Mouse (Mus musculus) olfactory bulb, adult 2 months (tissue): ENCODE data around the gene Olfr764-ps1. TPM values are rescaled to one million over a fixed set of nuclear protein-coding genes. Genes with fewer than 3 reads are reported as not detected.
"Not testable (repeated sequence)": the region's sequence is repeated elsewhere in the genome, so short reads cannot be mapped to it uniquely, and the experiment has no call there.

Experiments used
- H3K27ac ChIP-seq: fragments of 200-500 bp; 2 replicates; pipeline ENCODE4 v1.5.1; 2012; ENCODE audit warnings: low read depth, low read length; ENCODE audit not compliant: insufficient read depth
- H3K4me1 ChIP-seq: fragments of 200-500 bp; 2 replicates; pipeline ENCODE4 v1.6.1; 2012; ENCODE audit warnings: low read length; ENCODE audit not compliant: control insufficient read depth, insufficient read depth
- H3K4me3 ChIP-seq: fragments of 200-500 bp; 2 replicates; pipeline ENCODE4 v1.5.1; 2012; ENCODE audit warnings: mild to moderate bottlenecking, low read depth, low read length, moderate library complexity; ENCODE audit not compliant: insufficient read depth
- CTCF ChIP-seq: fragments of 200-500 bp; IDR thresholded peaks from 2 replicates; pipeline ENCODE4 v1.5.1; 2012; ENCODE audit warnings: low read depth, mild to moderate bottlenecking, low read length, moderate library complexity; ENCODE audit not compliant: insufficient read depth
- POLR2A ChIP-seq: fragments of 200-500 bp; IDR thresholded peaks from 2 replicates; pipeline ENCODE4 v1.6.1; 2012; ENCODE audit warnings: mild to moderate bottlenecking, low read depth, low read length, moderate library complexity; ENCODE audit not compliant: insufficient read depth
- WGBS: fragments of 180-500 bp; shearing (Covaris S2); methylation state at CpG from one replicate; pipeline ENCODE4 v1.1.7; 2018; 5-methylcytosine and 5-hydroxymethylcytosine counted together
- polyA plus RNA-seq: library from polyadenylated mRNA; stranded (reverse); fragments of >200 nt; gene quantifications from 2 replicates; pipeline ENCODE4 v1.2.4, GENCODE M21; 2012; ENCODE audit warnings: low replicate concordance; ENCODE audit not compliant: missing spikeins, insufficient read depth, insufficient read length

Gene Olfr764-ps1
- polyA plus RNA-seq, 1 experiment, result not detected

DNA sequence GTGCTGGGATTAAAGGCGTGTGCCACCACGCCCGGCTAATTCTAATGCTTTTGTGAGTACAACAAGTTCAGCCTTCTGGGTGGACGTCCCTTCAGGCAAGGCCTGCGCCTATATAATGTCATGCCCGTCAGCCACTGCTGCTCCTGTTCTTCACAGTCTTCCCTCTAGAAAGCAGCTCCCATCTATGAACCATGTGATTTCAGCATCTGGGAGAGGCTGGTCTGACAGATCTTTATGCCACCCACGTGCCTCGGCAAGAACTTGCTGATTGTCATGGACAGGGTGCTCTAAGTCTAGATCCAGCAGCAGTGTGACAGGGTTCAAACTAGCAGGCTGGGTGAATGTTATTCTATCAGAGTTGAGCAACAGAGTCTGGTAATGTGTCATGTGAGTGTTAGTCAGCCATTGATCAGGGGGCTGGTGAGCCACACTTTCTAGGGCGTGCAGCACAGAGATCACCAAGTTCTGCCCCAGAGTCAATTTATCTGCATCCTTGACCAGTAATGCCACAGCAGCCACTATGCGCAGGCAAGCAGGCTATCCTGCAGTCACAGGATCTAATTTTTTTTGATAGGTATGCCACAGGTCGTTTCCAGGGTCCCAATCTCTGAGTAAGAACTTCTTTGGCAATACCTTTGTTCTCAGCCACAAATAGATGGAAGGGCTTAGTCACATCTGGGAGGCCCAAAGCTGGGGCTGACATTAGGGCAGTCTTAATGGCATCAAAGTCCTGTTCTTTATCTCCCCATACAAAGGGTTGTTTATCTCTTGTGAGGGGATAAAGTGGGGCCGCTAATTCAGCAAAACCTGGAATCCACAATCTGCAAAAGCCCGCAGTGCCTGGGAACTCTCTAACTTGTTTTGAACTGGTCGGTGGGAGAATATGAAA, 35.4 kb downstream of the Olfr764-ps1 start:
- WGBS, result 72% methylated on average over 14 of the region's 14 CpGs
- no peak overlapping the region for H3K4me3 ChIP-seq

DNA sequence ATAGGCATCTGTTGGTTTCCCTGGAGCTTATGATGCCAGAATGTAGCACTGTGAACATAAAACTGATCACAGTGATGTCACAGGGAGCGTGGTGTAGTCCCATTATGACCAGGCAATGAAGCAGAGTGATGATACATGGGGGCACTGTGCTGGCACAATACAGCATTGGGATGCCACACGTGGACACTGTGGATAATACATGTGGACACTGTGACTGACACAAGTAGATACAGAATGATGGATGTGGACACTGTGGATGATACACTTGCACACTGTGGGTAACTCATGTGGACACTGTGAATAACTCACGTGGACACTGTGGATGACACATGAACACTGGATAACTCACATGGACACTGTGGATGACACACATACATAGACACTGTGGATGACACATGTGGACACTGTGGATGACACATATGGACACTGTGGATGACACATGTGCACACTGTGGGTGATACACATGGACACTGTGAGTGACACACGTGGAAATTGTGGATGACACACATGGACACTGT, 43.1 kb downstream of the Olfr764-ps1 start:
- 70% methylated on average over 4 of the region's 4 CpGs for WGBS
- no peak for TF ChIP-seq POLR2A
- TF ChIP-seq CTCF, result no peak

More for the DNA sequence above, 35.4 kb downstream of the Olfr764-ps1 start:
- no peak for TF ChIP-seq POLR2A
- TF ChIP-seq CTCF, result no peak
- H3K4me1 ChIP-seq, result no peaks in the 10 kb centered on the region
- no peak overlapping the region for H3K27ac ChIP-seq

GRCm38 (mm10) chr10:128995796-128996195, 43.9 kb downstream of the Olfr764-ps1 start:
- Histone ChIP-seq H3K4me1 (no peaks in the 10 kb centered on the region), H3K4me3 (no peak overlapping the region), H3K27ac (no peak overlapping the region)
- no peak for TF ChIP-seq POLR2A
- TF ChIP-seq CTCF, result no peak
- 97% methylated on average over 1 of the region's 1 CpGs for WGBS

More for the DNA sequence above, 43.1 kb downstream of the Olfr764-ps1 start:
- no peak overlapping the region for H3K27ac ChIP-seq
- H3K4me3 ChIP-seq, result no peak overlapping the region
- no peaks in the 10 kb centered on the region for H3K4me1 ChIP-seq

- TF ChIP-seq POLR2A (no peak), CTCF (no peak)
- Histone ChIP-seq H3K4me1 (no peaks in the 10 kb centered on the region), H3K27ac (no peak overlapping the region), H3K4me3 (no peak overlapping the region)
These were observed 48.7 kb downstream of the Olfr764-ps1 start for GRCm38 (mm10) chr10:128990994-128991393.

- H3K4me3 ChIP-seq, H3K4me1 ChIP-seq, H3K27ac ChIP-seq: not testable (repeated sequence)
- WGBS, result 65% methylated on average over 7 of the region's 10 CpGs
These were observed 49.4 kb downstream of the Olfr764-ps1 start for GRCm38 (mm10) chr10:128990129-128990850.

GRCm38 (mm10) chr10:128989131-128989530, 50.6 kb downstream of the Olfr764-ps1 start, which contains the start of gene Olfr9:
Gene Olfr9, plus strand, starts transcription at chr10:128989431.
- WGBS, result 75% methylated on average over 1 of the region's 1 CpGs

More at GRCm38 (mm10) chr10:128989131-128989530, 50.6 kb downstream of the Olfr764-ps1 start, which contains the start of gene Olfr9:
- H3K4me1 ChIP-seq, H3K4me3 ChIP-seq, H3K27ac ChIP-seq: not testable (repeated sequence)

Other genes with a start within 250 kb of the Olfr764-ps1 start
- not detected in 2 replicates for gene Mmp19, start 249.0 kb downstream of the Olfr764-ps1 start, polyA plus RNA-seq
- gene Dnajc14, start 235.8 kb downstream of the Olfr764-ps1 start, polyA plus RNA-seq, result not detected in 2 replicates
- gene Tmem198b, start 235.5 kb downstream of the Olfr764-ps1 start, polyA plus RNA-seq, result not detected in 2 replicates
- not detected in 2 replicates for gene Sarnp, start 222.6 kb downstream of the Olfr764-ps1 start, polyA plus RNA-seq
- not detected in 2 replicates for gene Ormdl2, start 218.3 kb downstream of the Olfr764-ps1 start, polyA plus RNA-seq
- gene Gdf11, start 148.2 kb downstream of the Olfr764-ps1 start, polyA plus RNA-seq, result not detected in 2 replicates
- not detected in 2 replicates for gene Cd63, start 138.9 kb downstream of the Olfr764-ps1 start, polyA plus RNA-seq
- not detected in 2 replicates for gene Rdh5, start 117.0 kb downstream of the Olfr764-ps1 start, polyA plus RNA-seq
- not detected in 2 replicates for gene Bloc1s1, start 115.9 kb downstream of the Olfr764-ps1 start, polyA plus RNA-seq
- not detected in 2 replicates for gene Itga7, start 106.1 kb downstream of the Olfr764-ps1 start, polyA plus RNA-seq
- gene Mettl7b, start 78.9 kb downstream of the Olfr764-ps1 start, polyA plus RNA-seq, result not detected in 2 replicates
- gene Olfr9, start 50.5 kb downstream of the Olfr764-ps1 start, polyA plus RNA-seq, result not detected in 2 replicates
- gene Olfr763, start 29.1 kb downstream of the Olfr764-ps1 start, polyA plus RNA-seq, result not detected in 2 replicates
- not detected in 2 replicates for gene Olfr765, start 10.1 kb upstream of the Olfr764-ps1 start, polyA plus RNA-seq
- not detected in 2 replicates for gene Olfr766-ps1, start 29.1 kb upstream of the Olfr764-ps1 start, polyA plus RNA-seq
- not detected in 2 replicates for gene Olfr767, start 43.0 kb upstream of the Olfr764-ps1 start, polyA plus RNA-seq
- not detected in 2 replicates for gene Olfr768, start 59.5 kb upstream of the Olfr764-ps1 start, polyA plus RNA-seq
- not detected in 2 replicates for gene Olfr769, start 78.0 kb upstream of the Olfr764-ps1 start, polyA plus RNA-seq
- not detected in 2 replicates for gene Olfr770, start 99.1 kb upstream of the Olfr764-ps1 start, polyA plus RNA-seq
- not detected in 2 replicates for gene Olfr771, start 124.9 kb upstream of the Olfr764-ps1 start, polyA plus RNA-seq
- not detected in 2 replicates for gene Olfr772, start 138.0 kb upstream of the Olfr764-ps1 start, polyA plus RNA-seq
- not detected in 2 replicates for gene Olfr773, start 147.5 kb upstream of the Olfr764-ps1 start, polyA plus RNA-seq
- not detected in 2 replicates for gene Olfr774, start 196.3 kb upstream of the Olfr764-ps1 start, polyA plus RNA-seq
- gene Olfr775, start 208.5 kb upstream of the Olfr764-ps1 start, polyA plus RNA-seq, result not detected in 2 replicates
- gene Olfr776, start 219.2 kb upstream of the Olfr764-ps1 start, polyA plus RNA-seq, result not detected in 2 replicates
- not detected in 2 replicates for gene Olfr777, start 231.6 kb upstream of the Olfr764-ps1 start, polyA plus RNA-seq